ENCODE assay signal across 27 mouse cellular contexts in genomic region chr3:97859400-97859799, GRCm38 (mm10). TPM values are rescaled to one million over a fixed set of nuclear protein-coding genes. Genes with fewer than 3 reads are reported as not detected.
A peak's percentile ranks its signal among the peaks of the same experiment; 100 is the strongest.
DNase-seq lines count a peak whose midpoint lies in the region; ATAC-seq and TF ChIP-seq lines count a peak whose summit lies in the region.
"Had no signal": no experiment of that assay in that cellular context is flagged by ENCODE, and none has a peak within 500 bp of the region (broad histone marks: within the 10 kb centered on the region; RNA-seq: fewer than 3 reads in every experiment).

No protein-coding gene starts in this region.

- H3K4me3 ChIP-seq in limb, embryonic 15.5 days, result no peak overlapping the region
- no peak overlapping the region for H3K4me3 ChIP-seq in limb, embryonic 10.5 days
- no peak overlapping the region for H3K4me3 ChIP-seq in left cerebral cortex, adult 2 months
- H3K4me3 ChIP-seq: embryonic facial prominence, embryonic 10.5 days; embryonic facial prominence, embryonic 15.5 days; forebrain, embryonic 13.5 days; hindbrain, embryonic 12.5 days; intestine, embryonic 15.5 days; lung, embryonic 15.5 days; midbrain, embryonic 10.5 days; midbrain, embryonic 15.5 days had no signal

- no peak for TF ChIP-seq CTCF in left cerebral cortex, adult 2 months (IDR thresholded peaks at IDR 0.05)

- peak; percentile 56 for DNase-seq in layer of hippocampus, adult 11-12 months (ENCODE audit: low spot score)
- DNase-seq in layer of hippocampus, postnatal 10 days (ENCODE audit: low spot score in 2 of 2), result no peak
- no peak for DNase-seq in limb, embryonic 10.5 days (ENCODE audit: low spot score)
- peak in 1 of 2 experiments; percentile 37 for DNase-seq in left cerebral cortex, adult 2 months (ENCODE audit: extremely low spot score in 1 of 2, low spot score in 2 of 2)
- DNase-seq in left cerebral cortex, postnatal 36 days (ENCODE audit: low spot score in 2 of 2), result peak; percentile 36 to 42
- DNase-seq in urinary bladder, postnatal 14 days (ENCODE audit: low spot score), result no peak
- DNase-seq: adrenal gland, adult 2 months; adrenal gland, postnatal 36 days; B cell, adult 2 months; cerebellum, adult 8-10 months; cerebellum, postnatal 25 days; kidney, adult 2 months; kidney, postnatal 36 days; spleen, adult 18-20 months; thymus, adult 2 months; thymus, postnatal 36 days had no signal

- ATAC-seq in limb, embryonic 15.5 days (ENCODE audit: insufficient number of reproducible peaks, low FRiP score, low TSS enrichment, low read depth), result peak; percentile 48; the same call in 1 of the 2 replicates
- ATAC-seq: activated CD4-positive, CD25-positive, alpha-beta regulatory T cell, adult 4 months; forebrain, embryonic 13.5 days; hindbrain, postnatal 0 days; intestine, embryonic 15.5 days; midbrain, embryonic 15.5 days had no signal

- intact Hi-C loops in left cerebral cortex, adult 2 months (cut with DNase I), result no loop called here
- intact Hi-C loops in left cerebral cortex, postnatal 36 days (cut with DNase I), result no loop called here

- H3K27ac ChIP-seq in limb, embryonic 15.5 days, result no peak overlapping the region
- no peak overlapping the region for H3K27ac ChIP-seq in limb, embryonic 10.5 days
- H3K27ac ChIP-seq in left cerebral cortex, adult 2 months, result peak overlapping the region; percentile 53; the same call in 1 of the 2 replicates
- H3K27ac ChIP-seq: embryonic facial prominence, embryonic 10.5 days; embryonic facial prominence, embryonic 15.5 days; forebrain, embryonic 13.5 days; hindbrain, embryonic 12.5 days; hindbrain, postnatal 0 days; intestine, embryonic 15.5 days; lung, embryonic 15.5 days; midbrain, embryonic 10.5 days; midbrain, embryonic 15.5 days had no signal

- no peaks in the 10 kb centered on the region for H3K27me3 ChIP-seq in limb, embryonic 15.5 days
- no peaks in the 10 kb centered on the region for H3K27me3 ChIP-seq in limb, embryonic 10.5 days (ENCODE audit: low read depth, poor library complexity, severe bottlenecking)
- H3K27me3 ChIP-seq: embryonic facial prominence, embryonic 15.5 days; forebrain, embryonic 13.5 days; hindbrain, embryonic 12.5 days; intestine, embryonic 15.5 days; lung, embryonic 15.5 days; midbrain, embryonic 15.5 days had no signal

- H3K36me3 ChIP-seq in limb, embryonic 15.5 days, result no peaks in the 10 kb centered on the region
- H3K36me3 ChIP-seq in limb, embryonic 10.5 days, result no peaks in the 10 kb centered on the region
- H3K36me3 ChIP-seq: embryonic facial prominence, embryonic 10.5 days; embryonic facial prominence, embryonic 15.5 days; hindbrain, embryonic 12.5 days; intestine, embryonic 15.5 days; lung, embryonic 15.5 days; midbrain, embryonic 10.5 days; midbrain, embryonic 15.5 days had no signal

- no peaks in the 10 kb centered on the region for H3K4me1 ChIP-seq in limb, embryonic 15.5 days
- no peaks in the 10 kb centered on the region for H3K4me1 ChIP-seq in limb, embryonic 10.5 days
- H3K4me1 ChIP-seq: embryonic facial prominence, embryonic 10.5 days; embryonic facial prominence, embryonic 15.5 days; hindbrain, embryonic 12.5 days; intestine, embryonic 15.5 days; lung, embryonic 15.5 days; midbrain, embryonic 10.5 days; midbrain, embryonic 15.5 days had no signal

- H3K9ac ChIP-seq in limb, embryonic 15.5 days, result no peak overlapping the region
- H3K9ac ChIP-seq: embryonic facial prominence, embryonic 15.5 days; forebrain, embryonic 13.5 days; hindbrain, embryonic 12.5 days; intestine, embryonic 15.5 days; lung, embryonic 15.5 days; midbrain, embryonic 15.5 days had no signal

- WGBS in limb, embryonic 15.5 days, result 35% methylated on average over 1 of the region's 1 CpGs
- 94% methylated on average over 1 of the region's 1 CpGs for WGBS in limb, embryonic 10.5 days

- H3K9me3 ChIP-seq in limb, embryonic 15.5 days, result no peaks in the 10 kb centered on the region
- no peaks in the 10 kb centered on the region for H3K9me3 ChIP-seq in limb, embryonic 10.5 days (replicated peaks)
- H3K9me3 ChIP-seq: embryonic facial prominence, embryonic 10.5 days; embryonic facial prominence, embryonic 15.5 days; forebrain, embryonic 13.5 days; hindbrain, embryonic 12.5 days; intestine, embryonic 15.5 days; lung, embryonic 15.5 days; midbrain, embryonic 10.5 days; midbrain, embryonic 15.5 days had no signal

- no peak overlapping the region for H3K4me2 ChIP-seq in limb, embryonic 15.5 days
- H3K4me2 ChIP-seq: embryonic facial prominence, embryonic 15.5 days; forebrain, embryonic 13.5 days; hindbrain, embryonic 12.5 days; intestine, embryonic 15.5 days; lung, embryonic 15.5 days; midbrain, embryonic 15.5 days had no signal

RNA-seq across cellular contexts. Expression of gene Pde4dip, which starts 29.1 kb away (rescaled TPM):
- total RNA-seq in layer of hippocampus, postnatal 10 days (2021), result 100 to 1,000 TPM; 221 to 232 TPM
- 33.6 and 48.9 TPM in 2 replicates for polyA plus RNA-seq in limb, embryonic 15.5 days (2015; fragmentation: Nextera tagmentation; extraction: Ambion mirVana)
- 15.6 and 22.8 TPM in 2 replicates for polyA plus RNA-seq in limb, embryonic 10.5 days (2016; fragmentation: Nextera tagmentation; extraction: Ambion mirVana)
- 100 to 1,000 TPM; 224 to 246 TPM for total RNA-seq in left cerebral cortex, adult 2 months (2021)
- 100 to 1,000 TPM; 209 to 247 TPM for total RNA-seq in left cerebral cortex, postnatal 36 days (2021)

RNA-seq across cellular contexts. Expression of gene Sec22b, which starts 41.6 kb away (rescaled TPM):
- 10 to 100 TPM; 60.9 to 66.3 TPM for total RNA-seq in layer of hippocampus, postnatal 10 days (2021)
- polyA plus RNA-seq in limb, embryonic 15.5 days (2015; fragmentation: Nextera tagmentation; extraction: Ambion mirVana), result 180 and 181 TPM in 2 replicates
- polyA plus RNA-seq in limb, embryonic 10.5 days (2016; fragmentation: Nextera tagmentation; extraction: Ambion mirVana), result 121 and 139 TPM in 2 replicates
- 10 to 100 TPM; 80.1 to 90.2 TPM for total RNA-seq in left cerebral cortex, adult 2 months (2021)
- total RNA-seq in left cerebral cortex, postnatal 36 days (2021), result 10 to 100 TPM; 72.5 to 79.6 TPM

Comparison
In these comparisons a context has a peak if more than half of its experiments do, and no peak if none do; other contexts are left out.
1. DNase-seq: peak in layer of hippocampus, adult 11-12 months (single experiment) and left cerebral cortex, postnatal 36 days (2 of 2); none in layer of hippocampus, postnatal 10 days (0 of 2), limb, embryonic 10.5 days (single experiment) and urinary bladder, postnatal 14 days (single experiment).